Mouse (Mus musculus): ENCODE data around the gene Rpa1.

Gene Rpa1

DNA sequence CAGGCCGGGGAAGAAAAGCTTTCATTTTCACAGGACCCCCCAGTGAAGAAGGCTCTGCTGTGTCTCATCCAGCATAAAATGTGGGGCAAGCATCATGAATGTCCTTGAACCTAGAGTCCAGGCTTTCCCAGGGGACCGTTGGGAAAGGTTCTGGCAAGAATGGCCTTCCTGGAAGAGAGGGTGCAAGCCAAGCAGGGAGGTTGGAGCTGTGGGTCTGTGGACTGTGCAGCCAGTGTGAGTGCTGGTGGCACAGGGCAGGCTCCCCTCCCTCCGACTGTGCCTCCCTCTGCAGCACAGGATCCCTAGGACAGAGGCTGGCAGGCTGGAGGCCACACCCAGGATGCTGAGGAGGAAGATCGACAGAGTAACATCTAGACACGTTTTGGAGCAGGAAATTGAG lies 85.3 kb downstream of the Rpa1 start:
- DNase-seq (ENCODE audit: low read depth, low spot score), result no peak

DNA sequence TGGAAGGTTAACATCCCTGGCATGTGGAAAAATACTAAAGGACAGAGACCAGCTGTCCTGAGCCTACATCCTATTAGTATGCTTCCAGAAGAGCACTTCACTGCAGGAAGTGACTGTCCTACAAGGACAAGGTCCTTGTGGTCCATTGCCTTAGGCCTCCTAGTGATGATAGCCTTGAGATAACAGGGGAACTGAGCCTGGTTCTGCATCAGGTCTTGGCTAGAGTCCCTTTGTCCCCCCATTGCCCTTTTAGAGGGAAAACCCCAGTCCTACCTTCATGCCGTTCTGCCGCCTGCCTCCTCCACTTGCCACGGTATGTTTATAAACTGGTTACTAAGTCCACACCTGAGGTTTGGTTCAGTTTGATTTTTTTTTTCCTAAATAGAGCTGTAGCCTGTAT lies 85.9 kb downstream of the Rpa1 start:
- no peak for DNase-seq (ENCODE audit: low read depth, low spot score)

DNA sequence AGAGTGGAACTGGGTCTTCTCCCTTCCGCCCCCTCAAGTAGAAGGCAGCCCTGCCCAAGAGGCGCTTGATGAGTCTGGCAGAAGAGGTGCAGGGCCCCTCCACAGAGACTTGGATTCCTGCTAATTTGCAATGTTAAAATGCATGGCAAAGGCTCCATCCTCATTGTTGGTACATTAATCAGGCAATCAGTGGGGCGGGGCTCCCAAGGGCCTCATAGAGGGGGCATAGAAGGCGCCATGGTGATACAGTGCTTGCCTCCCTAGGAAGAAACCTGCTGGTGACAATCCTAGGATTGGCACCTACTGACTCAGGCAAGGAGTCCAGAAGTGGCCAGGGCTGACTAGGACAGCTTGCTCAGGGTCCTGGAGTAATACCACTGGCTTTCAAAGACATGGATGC lies 86.4 kb downstream of the Rpa1 start:
- no peak for DNase-seq (ENCODE audit: low read depth, low spot score)

DNA sequence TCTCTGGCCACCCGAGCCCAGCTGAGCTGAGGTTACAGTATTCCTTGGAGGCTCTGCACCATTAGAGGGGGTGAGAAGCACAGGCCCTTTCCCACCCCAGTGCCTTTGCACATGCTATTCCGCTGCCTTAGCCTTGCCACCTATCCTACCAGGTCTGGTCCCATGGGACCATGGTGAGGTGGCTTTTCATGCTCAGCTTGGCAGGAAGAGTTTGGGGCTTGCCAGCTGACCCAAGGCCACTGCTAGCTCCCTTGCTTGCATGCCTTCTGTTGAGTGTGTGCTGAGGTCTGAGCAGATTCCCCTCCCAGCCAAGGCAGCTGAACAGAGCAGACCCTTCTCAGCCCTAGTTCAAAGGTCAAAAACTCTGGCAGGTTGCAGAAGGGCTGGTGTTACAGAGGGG lies 87.1 kb downstream of the Rpa1 start:
- no peak for DNase-seq (ENCODE audit: low read depth, low spot score)

DNA sequence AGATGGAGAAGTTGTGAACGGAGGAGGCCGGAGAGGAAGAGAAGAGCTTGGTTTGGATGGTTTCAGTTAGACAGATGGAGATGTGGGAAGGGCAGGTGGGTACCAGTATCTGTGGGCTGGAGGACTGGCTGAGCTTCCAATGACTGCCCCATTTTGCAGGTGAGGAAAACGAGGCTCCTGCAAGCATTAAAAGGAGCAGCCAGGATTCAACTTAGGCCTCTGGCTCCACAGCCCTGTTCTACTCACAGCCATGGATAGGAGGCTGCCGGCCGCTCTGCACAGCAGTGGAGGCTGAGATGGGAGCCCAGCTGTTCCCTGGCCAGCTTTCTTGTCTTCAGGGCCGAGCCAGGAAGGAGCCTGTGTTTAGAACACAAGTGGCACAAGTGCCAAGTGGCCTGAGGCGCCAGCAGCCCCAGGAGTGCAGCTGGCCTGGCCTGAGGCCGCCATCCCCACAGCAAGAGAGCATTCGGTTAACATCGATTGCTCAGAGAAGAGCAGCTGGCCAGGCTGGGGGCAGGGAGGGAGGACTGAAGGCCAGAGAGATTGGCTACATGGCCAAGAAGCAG lies 88.0 kb downstream of the Rpa1 start:
- DNase-seq (ENCODE audit: low read depth, low spot score), result no peak

DNA sequence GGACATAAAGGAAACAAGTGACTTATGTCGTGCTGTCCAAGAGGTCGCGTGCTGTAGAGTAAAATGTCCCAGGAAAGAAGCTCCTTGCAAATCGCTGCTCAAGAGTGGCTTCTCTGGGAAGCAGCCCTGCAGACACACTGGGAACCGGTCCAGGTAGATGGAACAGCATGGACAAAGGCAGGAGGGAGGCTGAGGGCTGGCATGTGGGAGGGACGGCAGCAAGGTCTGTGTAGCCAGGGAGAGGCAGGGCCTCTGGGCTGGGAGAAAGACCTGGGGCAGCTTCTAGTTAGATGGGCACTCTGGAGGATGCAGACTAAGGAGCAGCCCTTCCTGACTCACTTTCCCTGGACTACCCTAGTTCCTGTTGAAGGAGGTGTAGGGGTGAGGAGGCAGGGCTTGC lies 88.7 kb downstream of the Rpa1 start:
- DNase-seq (ENCODE audit: low read depth, low spot score), result no peak

DNA sequence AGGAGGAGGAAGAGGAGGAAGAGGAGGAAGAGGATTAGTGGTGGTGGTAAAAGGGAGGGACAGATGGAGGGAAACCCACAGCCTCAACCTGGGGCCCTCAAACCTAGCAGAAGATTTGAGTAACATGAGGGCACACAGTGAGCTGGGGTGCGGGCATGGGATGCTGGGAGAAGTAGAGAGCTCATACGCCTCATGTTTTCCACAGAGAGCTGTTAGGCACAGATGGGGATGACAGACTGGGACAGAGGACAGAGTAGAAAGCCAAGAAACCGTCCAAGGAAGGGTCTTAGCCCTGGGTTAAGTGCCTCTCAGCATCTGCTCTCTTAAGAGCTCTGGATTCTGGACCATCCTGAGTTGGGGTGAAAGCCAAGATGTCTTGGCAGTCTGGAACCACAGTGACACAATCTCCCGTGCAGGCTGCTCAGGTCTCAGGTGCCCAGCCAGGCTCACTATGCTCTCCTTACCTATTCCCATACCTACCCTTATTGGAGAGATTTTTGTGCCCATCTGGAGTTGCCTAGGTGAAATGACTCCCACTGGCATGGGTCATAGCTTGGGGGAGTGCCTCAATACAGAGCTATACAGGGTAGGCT lies 91.0 kb downstream of the Rpa1 start:
- no peak for DNase-seq (ENCODE audit: low read depth, low spot score)

DNA sequence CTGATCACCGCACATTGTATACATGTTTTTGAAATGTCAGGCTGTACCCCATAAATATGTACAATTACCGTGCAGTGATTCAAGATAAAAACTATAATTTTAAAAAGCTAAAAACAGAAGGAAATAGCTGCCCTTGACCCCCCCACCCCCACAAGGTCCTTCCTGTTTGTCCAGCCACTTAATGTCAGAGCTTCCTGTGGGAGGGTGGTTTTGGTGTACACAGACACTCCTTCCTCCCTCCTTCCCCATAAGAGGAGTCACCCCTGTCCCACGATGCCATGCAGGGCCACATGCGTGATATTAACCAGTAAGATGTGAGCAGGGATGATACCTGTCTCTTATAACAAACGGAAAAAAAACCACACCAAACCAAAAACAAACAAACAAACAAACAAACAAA lies 92.8 kb downstream of the Rpa1 start:
- DNase-seq (ENCODE audit: low read depth, low spot score), result no peak

DNA sequence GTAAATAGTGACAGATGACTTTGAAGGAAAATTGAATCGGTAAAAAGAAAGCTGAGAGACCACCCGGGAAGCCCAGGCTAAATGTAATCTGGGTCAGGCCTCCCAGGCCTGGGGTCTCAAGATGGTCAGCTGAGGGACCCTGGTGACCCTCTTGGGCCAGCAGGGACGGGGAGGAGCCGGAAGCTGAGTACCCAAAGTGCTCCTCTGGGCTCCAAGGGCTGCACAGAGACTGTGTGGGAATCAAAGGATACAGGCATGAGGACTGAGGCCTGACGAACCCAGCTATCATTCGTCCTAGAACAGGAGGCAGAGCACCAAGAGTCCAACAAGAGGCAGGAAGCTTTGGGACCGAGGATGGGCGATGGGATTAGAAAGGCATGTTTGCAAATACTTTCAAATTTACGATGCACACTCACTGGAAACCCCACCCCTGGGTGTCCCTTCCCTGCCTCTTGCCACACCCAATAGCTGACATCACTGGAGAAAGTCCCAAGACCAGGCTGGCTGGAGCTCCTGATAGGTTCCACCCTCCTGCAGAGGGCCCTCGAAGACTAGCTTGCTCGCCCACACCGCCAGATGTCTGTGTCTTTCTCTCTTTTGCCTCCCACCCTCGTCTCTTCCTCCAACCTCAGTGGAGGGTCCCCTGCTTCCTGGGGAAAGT lies 93.7 kb downstream of the Rpa1 start:
- no peak for DNase-seq (ENCODE audit: low read depth, low spot score)

DNA sequence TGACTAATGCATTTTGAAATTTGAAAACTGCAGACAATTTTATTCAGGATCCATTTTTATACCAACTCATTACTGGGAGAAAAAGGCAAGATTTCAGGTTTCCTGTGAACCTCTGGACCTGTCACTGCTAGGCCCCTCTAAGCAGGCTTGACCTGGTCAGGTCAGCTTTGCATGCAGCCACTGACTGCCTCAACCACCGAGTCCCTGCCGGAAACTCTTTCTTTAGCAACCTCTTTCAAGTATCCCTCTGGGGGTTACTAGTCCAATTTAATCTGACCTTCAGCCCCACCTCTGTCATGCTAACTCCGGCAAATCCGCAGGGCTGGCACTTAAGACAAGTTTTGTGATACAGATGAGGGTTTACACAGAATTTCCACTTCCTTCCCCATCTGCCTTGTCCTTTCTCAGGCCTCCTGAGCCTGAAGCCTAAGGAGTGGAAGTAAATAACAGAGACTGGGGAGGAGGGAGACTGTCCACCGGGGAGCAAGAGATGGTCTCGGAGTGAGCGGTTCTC lies 96.5 kb downstream of the Rpa1 start:
- DNase-seq (ENCODE audit: low read depth, low spot score), result no peak

DNA sequence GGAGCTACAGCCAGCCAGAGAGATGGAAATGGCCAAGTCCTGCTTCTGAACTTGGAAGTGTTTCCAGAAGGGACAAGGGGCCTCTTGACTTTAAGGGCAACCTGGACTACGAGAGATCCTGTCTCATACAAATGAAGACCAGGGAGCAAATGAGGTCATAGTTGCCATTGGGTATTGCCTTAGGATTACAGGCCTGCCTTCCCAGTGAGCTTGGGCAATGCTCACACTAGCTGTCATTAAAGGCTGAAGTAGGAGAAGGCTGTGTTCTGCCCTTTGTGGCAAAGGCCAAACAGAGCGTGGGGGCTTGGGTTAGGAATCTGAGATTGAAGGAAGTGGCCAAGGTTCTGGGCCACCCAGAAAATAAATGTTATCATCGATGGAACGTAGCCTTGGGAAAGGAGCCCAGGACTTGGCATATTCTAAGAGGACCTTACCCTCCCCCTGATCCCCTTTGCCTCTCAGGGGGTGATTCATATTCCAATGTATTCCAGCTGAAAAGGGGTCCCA lies 97.1 kb downstream of the Rpa1 start:
- no peak for DNase-seq (ENCODE audit: low read depth, low spot score)

DNA sequence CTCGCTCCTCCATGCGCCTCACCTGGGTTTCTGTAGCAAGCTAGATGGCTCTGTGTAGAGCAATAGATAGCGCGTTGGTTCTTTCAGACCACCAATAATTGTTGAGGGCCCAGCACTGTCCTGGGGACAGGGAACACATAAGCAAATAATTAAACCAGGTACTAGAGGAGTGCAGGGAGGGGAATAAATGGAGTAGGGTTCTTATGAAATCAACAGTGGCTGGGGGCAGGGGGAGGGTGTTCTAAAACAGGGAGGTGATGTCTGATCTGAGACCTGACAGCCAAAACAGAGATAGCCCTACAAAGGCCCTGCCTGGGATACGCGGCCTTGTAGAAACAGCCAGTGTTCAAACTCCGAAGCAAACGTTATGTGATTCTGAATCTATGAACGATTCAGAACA lies 98.5 kb downstream of the Rpa1 start:
- DNase-seq (ENCODE audit: low read depth, low spot score), result no peak

All from brain, embryonic 18.5 days (tissue).